Mouse (Mus musculus): ENCODE results near the gene Chtop. TPM values are rescaled to one million over a fixed set of nuclear protein-coding genes. Genes with fewer than 3 reads are reported as not detected.

The Chtop gene
- polyA plus RNA-seq, 1 experiment from 2014 or later: 90.9 TPM

- Histone ChIP-seq H3K27ac (no peak overlapping the region), H3K36me3 (peaks cover 4% of the 10 kb centered on the region; the same call in 1 of the 2 replicates), H3K9ac (no peak overlapping the region), H3K4me2 (no peak overlapping the region), H3K4me1 (replicated peaks) (peaks cover 6% of the 10 kb centered on the region; the same call in 1 of the 2 replicates), H3K9me3 (replicated peaks) (no peaks in the 10 kb centered on the region), H3K27me3 (0 out of 2 replicates have a peak, but pooled peaks cover 3% of the 10 kb centered on the region), H3K4me3 (no peak overlapping the region)
- ATAC-seq (replicated peaks; ENCODE audit: insufficient number of reproducible peaks, insufficient read depth, low FRiP score, low read depth): no peak
- 88% methylated on average over 7 of the region's 7 CpGs for WGBS
Observed at GRCm38 (mm10) chr3:90527291-90527873, 18.1 kb upstream of the Chtop start.

- no peak; the same call in 1 of the 2 replicates for ATAC-seq (replicated peaks; ENCODE audit: insufficient number of reproducible peaks, insufficient read depth, low FRiP score, low read depth)
- Histone ChIP-seq H3K4me3 (no peak within 1 kb of the TSS), H3K36me3 (peaks cover 4% of the 10 kb centered on the region; the same call in 1 of the 2 replicates), H3K4me2 (no peak within 1 kb of the TSS), H3K27ac (no peak within 1 kb of the TSS), H3K9me3 (replicated peaks) (no peaks in the 10 kb centered on the region), H3K9ac (no peak within 1 kb of the TSS), H3K27me3 (0 out of 2 replicates have a peak, but pooled peaks cover 3% of the 10 kb centered on the region), H3K4me1 (replicated peaks) (peaks cover 6% of the 10 kb centered on the region; the same call in 1 of the 2 replicates)
- 47% methylated on average over 5 of the region's 5 CpGs for WGBS
Observed at GRCm38 (mm10) chr3:90526580-90526979, 17.3 kb upstream of the Chtop start, which contains the start of gene S100a14. Gene S100a14, plus strand, starts transcription at chr3:90526856.

GRCm38 (mm10) chr3:90526076-90526475 lies 16.8 kb upstream of the Chtop start:
- 0 out of 2 replicates have a peak, but pooled peaks cover 3% of the 10 kb centered on the region for H3K27me3 ChIP-seq
- H3K9me3 ChIP-seq (replicated peaks): no peaks in the 10 kb centered on the region
- 49% methylated on average over 2 of the region's 2 CpGs for WGBS
- no peak overlapping the region for H3K9ac ChIP-seq
- 0 out of 2 replicates have a peak, but pooled peaks have one; percentile 7 for ATAC-seq (replicated peaks; ENCODE audit: insufficient number of reproducible peaks, insufficient read depth, low FRiP score, low read depth)
- peaks cover 6% of the 10 kb centered on the region; the same call in 1 of the 2 replicates for H3K4me1 ChIP-seq (replicated peaks)
- H3K27ac ChIP-seq: no peak overlapping the region
- peaks cover 4% of the 10 kb centered on the region; the same call in 1 of the 2 replicates for H3K36me3 ChIP-seq
- H3K4me3 ChIP-seq: no peak overlapping the region
- no peak overlapping the region for H3K4me2 ChIP-seq

GRCm38 (mm10) chr3:90525421-90525820 lies 16.1 kb upstream of the Chtop start:
- Histone ChIP-seq H3K4me3 (no peak overlapping the region), H3K27ac (no peak overlapping the region), H3K4me2 (no peak overlapping the region), H3K9me3 (replicated peaks) (no peaks in the 10 kb centered on the region), H3K9ac (no peak overlapping the region), H3K36me3 (peaks cover 4% of the 10 kb centered on the region; the same call in 1 of the 2 replicates), H3K4me1 (replicated peaks) (peaks cover 6% of the 10 kb centered on the region; the same call in 1 of the 2 replicates), H3K27me3 (0 out of 2 replicates have a peak, but pooled peaks cover 3% of the 10 kb centered on the region)
- peak; percentile 48; the same call in 1 of the 2 replicates for ATAC-seq (replicated peaks; ENCODE audit: insufficient number of reproducible peaks, insufficient read depth, low FRiP score, low read depth)
- 51% methylated on average over 4 of the region's 4 CpGs for whole genome bisulfite sequencing

GRCm38 (mm10) chr3:90517711-90518110 lies 8.4 kb upstream of the Chtop start:
- Histone ChIP-seq H3K4me3 (no peak overlapping the region), H3K36me3 (no peaks in the 10 kb centered on the region; the same call in 1 of the 2 replicates), H3K9me3 (replicated peaks) (no peaks in the 10 kb centered on the region), H3K27me3 (no peaks in the 10 kb centered on the region), H3K27ac (no peak overlapping the region), H3K4me1 (replicated peaks) (peaks cover 20% of the 10 kb centered on the region), H3K9ac (no peak overlapping the region), H3K4me2 (no peak overlapping the region)
- ATAC-seq (replicated peaks; ENCODE audit: insufficient number of reproducible peaks, insufficient read depth, low FRiP score, low read depth): no peak
- WGBS: 77% methylated on average over 4 of the region's 4 CpGs

GRCm38 (mm10) chr3:90515789-90516188 lies 6.5 kb upstream of the Chtop start:
- Histone ChIP-seq H3K27me3 (no peaks in the 10 kb centered on the region), H3K4me1 (replicated peaks) (peaks cover 29% of the 10 kb centered on the region), H3K4me3 (peak overlapping the region; percentile 57; the same call in 1 of the 2 replicates), H3K36me3 (no peaks in the 10 kb centered on the region; the same call in none of the 2 replicates), H3K27ac (no peak overlapping the region), H3K4me2 (peak overlapping the region; percentile 93), H3K9ac (no peak overlapping the region), H3K9me3 (replicated peaks) (no peaks in the 10 kb centered on the region)
- 90% methylated on average over 4 of the region's 4 CpGs for WGBS
- ATAC-seq (replicated peaks; ENCODE audit: insufficient number of reproducible peaks, insufficient read depth, low FRiP score, low read depth): no peak

- peaks cover 29% of the 10 kb centered on the region for H3K4me1 ChIP-seq (replicated peaks)
- H3K9me3 ChIP-seq (replicated peaks): no peaks in the 10 kb centered on the region
- H3K4me3 ChIP-seq: peak overlapping the region; percentile 57
- H3K9ac ChIP-seq: peak overlapping the region; percentile 66
- H3K4me2 ChIP-seq: peak overlapping the region; percentile 93
- no peak for ATAC-seq (replicated peaks; ENCODE audit: insufficient number of reproducible peaks, insufficient read depth, low FRiP score, low read depth)
- H3K27me3 ChIP-seq: no peaks in the 10 kb centered on the region
- WGBS: 29% methylated on average over 1 of the region's 1 CpGs
- peak overlapping the region; percentile 89 for H3K27ac ChIP-seq
- no peaks in the 10 kb centered on the region; the same call in none of the 2 replicates for H3K36me3 ChIP-seq
Observed at GRCm38 (mm10) chr3:90515242-90515641, 5.9 kb upstream of the Chtop start.

- peak; percentile 76 for ATAC-seq (replicated peaks; ENCODE audit: insufficient number of reproducible peaks, insufficient read depth, low FRiP score, low read depth)
- 0% methylated on average over 10 of the region's 10 CpGs for WGBS
- Histone ChIP-seq H3K9me3 (replicated peaks) (no peaks in the 10 kb centered on the region), H3K4me2 (peak overlapping the region; percentile 93), H3K27ac (peak overlapping the region; percentile 89), H3K4me1 (replicated peaks) (peaks cover 29% of the 10 kb centered on the region), H3K9ac (peak overlapping the region; percentile 66), H3K4me3 (peak overlapping the region; percentile 57), H3K36me3 (no peaks in the 10 kb centered on the region; the same call in none of the 2 replicates), H3K27me3 (no peaks in the 10 kb centered on the region)
Observed at GRCm38 (mm10) chr3:90514691-90515090, 5.4 kb upstream of the Chtop start.

GRCm38 (mm10) chr3:90513796-90514590 lies 4.7 kb upstream of the Chtop start, which contains the start of the genes S100a1 and S100a13:
Gene S100a1, minus strand, starts transcription at chr3:90514392.
Gene S100a13, plus strand, starts transcription at chr3:90514435.
- ATAC-seq (replicated peaks; ENCODE audit: insufficient number of reproducible peaks, insufficient read depth, low FRiP score, low read depth): peak; percentile 63
- peak within 1 kb of the TSS; percentile 93 for H3K4me2 ChIP-seq

GRCm38 (mm10) chr3:90512948-90513642 lies 3.8 kb upstream of the Chtop start:
- peaks cover 31% of the 10 kb centered on the region for H3K4me1 ChIP-seq (replicated peaks)
- no peak for ATAC-seq (replicated peaks; ENCODE audit: insufficient number of reproducible peaks, insufficient read depth, low FRiP score, low read depth)
- H3K9me3 ChIP-seq (replicated peaks): no peaks in the 10 kb centered on the region
- peak overlapping the region; percentile 57 for H3K4me3 ChIP-seq
- H3K4me2 ChIP-seq: peak overlapping the region; percentile 93
- H3K27me3 ChIP-seq: no peaks in the 10 kb centered on the region
- 61% methylated on average over 9 of the region's 9 CpGs for WGBS
- peak overlapping the region; percentile 66 for H3K9ac ChIP-seq
- H3K36me3 ChIP-seq: no peaks in the 10 kb centered on the region; the same call in 1 of the 2 replicates
- H3K27ac ChIP-seq: no peak overlapping the region

More at GRCm38 (mm10) chr3:90513796-90514590, 4.7 kb upstream of the Chtop start, which contains the start of the genes S100a1 and S100a13:
- H3K36me3 ChIP-seq: no peaks in the 10 kb centered on the region; the same call in none of the 2 replicates
- peaks cover 29% of the 10 kb centered on the region for H3K4me1 ChIP-seq (replicated peaks)
- H3K4me3 ChIP-seq: peak within 1 kb of the TSS; percentile 57
- peak within 1 kb of the TSS; percentile 66 for H3K9ac ChIP-seq
- H3K9me3 ChIP-seq (replicated peaks): no peaks in the 10 kb centered on the region
- 2% methylated on average over 25 of the region's 25 CpGs for WGBS
- no peaks in the 10 kb centered on the region for H3K27me3 ChIP-seq
- peak within 1 kb of the TSS; percentile 89 for H3K27ac ChIP-seq

All from heart, embryonic 15.5 days (tissue).